Mouse (Mus musculus) testis, adult 2 months (tissue): ENCODE data around the gene Cdc37.

ENCODE experiments used
- CTCF ChIP-seq: fragments of 200-500 bp; IDR thresholded peaks from 2 replicates; pipeline ENCODE4 v1.5.1; 2012; ENCODE audit warnings: low read depth, mild to moderate bottlenecking, inconsistent platforms, low read length, moderate library complexity; ENCODE audit not compliant: control insufficient read depth, insufficient read depth, insufficient replicate concordance
- POLR2A ChIP-seq: fragments of 200-500 bp; IDR thresholded peaks from 2 replicates; pipeline ENCODE4 v1.6.1; 2012; ENCODE audit warnings: low read depth, mild to moderate bottlenecking, inconsistent platforms, low read length, moderate library complexity; ENCODE audit not compliant: control insufficient read depth

DNA sequence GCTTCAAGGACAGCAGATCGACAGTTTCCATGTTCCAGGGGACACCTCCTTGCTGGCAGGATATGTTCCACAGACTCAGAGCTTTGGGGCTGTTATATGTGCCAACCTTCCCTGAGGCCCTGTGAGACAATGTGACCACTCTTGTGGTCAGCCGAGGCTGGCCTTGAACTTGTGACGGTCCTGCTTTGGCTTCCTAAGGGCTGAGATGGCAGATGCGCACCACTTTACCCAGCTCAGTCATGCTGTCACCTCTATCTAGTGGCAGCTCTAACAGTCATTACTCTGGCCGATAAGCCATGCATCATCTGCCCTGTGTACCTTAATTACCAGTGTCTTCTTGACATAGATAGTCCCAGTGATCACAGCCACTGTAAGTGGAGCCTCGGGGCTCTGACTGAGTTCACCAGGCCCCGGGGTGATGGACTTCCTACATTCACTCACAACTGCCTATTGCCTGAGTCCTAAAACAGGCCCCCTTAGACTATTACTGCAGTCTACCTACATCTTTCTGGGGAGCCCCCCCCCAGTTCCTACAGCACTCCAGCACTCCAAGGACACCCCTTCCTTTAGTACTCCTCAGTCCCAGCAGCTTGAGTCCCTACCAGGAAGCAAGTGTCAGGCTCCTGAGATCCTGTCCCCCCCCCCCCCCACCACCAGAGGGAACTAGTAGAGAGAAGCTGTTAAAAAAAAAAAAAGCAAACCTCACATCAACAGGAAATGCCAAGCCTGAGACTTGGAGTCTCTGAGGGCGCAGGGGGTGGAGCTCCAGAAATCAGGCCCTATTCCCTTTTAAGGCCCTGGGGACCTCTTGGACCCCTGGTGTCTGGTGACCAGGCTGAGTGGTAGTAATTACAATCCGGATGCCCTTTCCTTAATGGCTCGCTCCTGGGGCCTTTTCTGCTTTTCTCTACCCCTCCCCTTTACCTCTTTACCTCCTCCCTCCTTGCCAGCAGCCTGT, 17.6 kb upstream of the Cdc37 start:
- TF ChIP-seq CTCF (no peak), POLR2A (no peak)
